Mouse (Mus musculus) frontal cortex, postnatal 10 days (tissue): ENCODE results near the gene Ddx56.
"Not testable (repeated sequence)": the region's sequence is repeated elsewhere in the genome, so short reads cannot be mapped to it uniquely, and the experiment has no call there.

Experiments
- DNase-seq, 2 experiments: peaks; one replicate each; pipeline ENCODE4 v3.0.0; 2022; ENCODE audit warnings: low spot score in 2 of 2, mixed read lengths in 1 of 2

Ddx56 gene

DNA sequence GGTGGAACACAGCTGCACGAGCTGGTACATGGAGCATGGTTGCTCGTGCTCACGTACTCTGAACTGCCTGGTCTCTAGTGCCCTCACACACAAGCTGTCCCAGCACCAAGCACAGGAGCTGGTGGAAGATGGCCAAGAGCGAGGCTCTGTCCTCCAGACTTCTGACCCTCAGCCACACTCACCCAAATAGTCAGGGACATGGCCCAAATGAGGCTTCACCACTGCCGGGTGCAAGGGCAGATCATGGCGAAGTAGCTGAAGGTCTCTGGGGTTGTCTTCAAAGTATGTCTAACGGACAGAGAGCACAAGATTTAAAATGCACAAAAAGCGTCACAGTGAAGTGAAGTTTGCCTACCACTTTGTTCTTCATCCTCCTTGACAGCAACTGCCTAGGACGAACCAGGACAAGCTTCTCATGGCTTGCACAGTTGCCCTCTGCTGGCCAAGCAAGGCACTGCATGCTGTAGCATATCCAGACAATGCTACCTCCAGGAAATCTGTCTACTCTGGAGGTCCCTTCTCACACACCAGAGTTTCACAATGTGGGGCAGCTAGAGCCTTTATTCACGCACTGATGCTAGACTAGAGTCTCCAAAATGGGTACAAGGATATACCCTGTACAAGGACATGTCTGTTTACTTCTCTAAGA, 6.0 kb downstream of the Ddx56 start:
- peak in 1 of 2 experiments; percentile 71 for DNase-seq

DNA sequence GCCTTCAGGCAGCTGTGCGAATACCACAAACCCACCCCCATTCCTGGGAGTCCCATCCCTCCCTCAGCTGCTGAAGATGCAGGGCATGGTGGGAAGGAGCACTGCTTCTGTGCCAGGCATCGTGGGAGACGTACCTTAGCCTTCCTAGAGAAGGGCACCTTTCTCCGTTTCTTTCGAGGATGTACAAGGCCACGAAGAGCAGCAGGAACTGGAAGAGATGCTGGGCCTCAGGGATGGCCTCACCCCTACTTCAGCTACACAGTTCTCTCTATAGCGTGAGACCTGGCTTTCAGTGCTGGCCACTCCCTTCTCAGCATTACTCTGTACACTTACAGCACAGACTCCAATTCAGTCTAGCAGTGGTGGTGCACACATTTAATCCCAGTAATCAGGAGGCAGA, 8.2 kb downstream of the Ddx56 start:
- no peak for DNase-seq

DNA sequence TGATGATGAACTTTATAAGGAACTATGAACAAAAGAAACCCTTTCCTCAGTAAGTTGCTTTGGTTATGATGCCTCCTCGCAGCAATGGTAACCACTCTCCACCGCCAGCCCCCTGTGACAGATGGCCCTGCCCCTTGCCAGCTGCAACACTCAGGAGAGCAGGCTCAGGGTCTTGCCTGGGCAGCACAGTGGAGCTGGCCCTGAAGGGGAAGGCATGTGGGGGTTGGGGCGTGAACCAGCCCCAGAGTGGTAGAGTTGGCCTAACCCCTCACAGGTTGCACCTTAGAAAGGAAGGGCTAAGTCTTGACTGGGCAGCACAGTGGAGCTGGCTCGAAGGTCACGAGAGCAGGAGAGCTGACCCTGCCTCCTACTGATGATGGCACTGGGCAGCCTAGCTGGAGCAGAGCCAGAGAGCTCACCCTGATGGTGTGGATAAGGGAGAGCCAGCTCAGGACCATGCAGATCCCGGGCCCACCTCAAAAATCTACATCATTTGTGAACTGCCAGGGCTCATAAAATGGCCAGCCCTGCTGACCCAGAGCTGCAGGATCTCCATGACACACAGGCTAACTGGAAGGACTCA, 11.0 kb downstream of the Ddx56 start:
- no peak for DNase-seq

DNA sequence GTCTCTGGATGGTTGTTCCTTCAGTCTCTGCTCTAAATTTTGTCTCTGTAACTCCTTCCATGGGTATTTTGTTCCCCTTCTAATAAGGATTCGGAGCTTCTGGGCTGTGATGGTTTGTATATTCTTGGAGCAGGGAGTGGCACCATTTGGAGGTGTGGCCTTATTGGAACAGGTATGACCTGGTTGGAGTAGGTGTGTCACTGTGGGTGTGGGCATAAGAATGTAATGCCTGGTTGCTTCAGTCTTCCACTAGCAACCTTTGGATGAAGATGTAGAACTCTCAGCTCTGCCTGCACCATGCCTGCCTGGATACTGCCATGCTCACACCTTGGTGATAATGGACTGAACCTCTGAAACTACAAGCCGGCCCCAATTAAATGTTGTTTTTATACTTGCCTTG, 13.0 kb downstream of the Ddx56 start:
- DNase-seq = not testable (repeated sequence)

DNA sequence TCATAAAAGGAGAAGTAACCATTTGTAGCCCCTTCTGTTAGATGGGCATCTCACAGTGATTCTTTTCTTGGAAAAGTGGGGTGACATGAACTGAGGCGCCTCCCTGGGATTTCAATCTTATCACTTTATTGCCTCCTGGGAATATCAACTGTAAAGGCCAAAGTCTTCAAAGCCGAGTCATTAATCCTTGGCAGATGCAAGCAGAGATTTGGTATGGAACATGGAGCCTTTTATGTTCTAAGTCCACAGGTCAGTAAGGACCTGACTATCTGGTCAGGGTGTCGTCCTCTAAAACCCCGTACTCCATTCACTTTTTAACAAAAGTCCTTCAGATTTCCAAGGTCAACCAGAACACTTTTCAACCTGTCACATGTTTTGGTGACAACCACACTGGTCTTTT, 14.7 kb downstream of the Ddx56 start:
- no peak for DNase-seq

DNA sequence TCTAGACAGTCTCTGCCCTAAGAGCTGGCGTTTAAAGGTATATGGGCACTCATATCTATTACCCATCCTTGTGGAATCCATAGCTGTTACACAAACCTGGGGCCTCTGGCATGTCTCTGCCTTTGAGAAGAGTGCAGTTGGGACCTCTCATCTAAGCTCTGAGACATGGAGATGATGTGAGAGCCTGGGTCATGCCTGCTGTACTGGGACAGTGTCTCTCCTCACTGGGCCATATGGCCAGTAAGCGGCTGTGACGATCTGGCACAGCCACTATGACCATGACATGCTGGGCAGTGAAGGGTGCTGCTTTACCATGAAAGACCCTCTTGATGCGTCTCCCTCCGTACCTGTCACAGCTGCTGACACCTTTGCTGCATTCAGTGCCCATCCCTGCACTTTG, 15.3 kb downstream of the Ddx56 start:
- no peak for DNase-seq

DNA sequence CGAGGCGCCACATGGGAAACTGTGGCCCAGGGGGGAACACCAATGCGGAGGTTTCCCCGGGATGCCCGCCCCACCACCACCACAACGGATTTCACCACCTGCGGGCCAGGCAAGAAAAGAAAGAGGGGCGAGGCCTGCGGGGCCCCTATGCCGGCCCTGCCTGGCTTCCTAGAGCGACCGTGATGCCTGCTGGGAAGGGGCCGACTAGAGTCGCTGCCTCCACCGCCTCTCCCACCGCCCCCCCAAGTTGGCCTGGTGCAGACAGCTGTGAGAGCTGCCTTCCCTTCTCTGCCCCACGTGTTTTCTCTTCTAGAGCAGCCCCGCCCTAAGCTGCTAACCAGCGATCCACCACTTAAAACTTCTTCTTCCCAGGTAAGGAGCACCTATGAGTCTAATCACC, 22.9 kb downstream of the Ddx56 start:
- no peak for DNase-seq

DNA sequence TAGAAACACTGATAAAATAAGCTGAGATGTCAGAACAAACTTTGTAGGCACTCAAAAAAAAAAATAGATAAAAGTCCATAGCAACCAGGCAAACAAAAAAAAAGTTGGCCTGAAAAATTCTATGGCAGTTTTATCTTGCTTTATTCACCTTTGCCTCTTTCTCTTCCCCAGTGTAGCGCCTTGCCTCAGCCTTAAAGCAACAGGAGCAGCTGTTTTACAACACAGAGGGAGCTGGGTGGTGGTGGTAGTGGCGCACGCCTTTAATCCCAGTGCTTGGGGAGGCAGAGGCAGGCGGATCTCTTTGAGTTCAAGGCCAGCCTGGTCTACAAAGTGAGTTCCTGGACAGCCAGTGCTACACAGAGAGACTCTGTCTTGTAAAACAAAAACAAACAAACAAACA, 34.5 kb downstream of the Ddx56 start:
- no peak for DNase-seq

DNA sequence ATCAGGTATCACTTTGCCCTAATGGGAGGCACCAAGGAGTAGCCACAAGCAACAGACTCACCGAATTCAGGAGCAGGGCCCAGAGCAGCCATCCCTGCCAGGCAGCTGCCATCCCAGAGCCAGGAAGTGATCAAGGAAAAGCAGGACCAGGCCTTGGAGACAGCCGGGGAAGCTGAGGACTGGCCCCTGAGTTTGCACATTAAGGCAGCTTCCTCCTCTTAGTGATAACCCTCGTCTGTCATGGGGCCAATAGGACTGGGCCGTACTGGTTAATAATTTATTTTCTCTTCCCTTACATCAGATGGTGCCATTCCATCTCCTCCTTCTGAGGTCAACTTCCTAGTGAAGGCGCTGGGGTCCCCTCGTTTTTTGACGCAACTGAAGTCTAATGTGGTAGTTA, 37.6 kb downstream of the Ddx56 start, which contains the start of gene Npc1l1:
TSS of gene Npc1l1 (minus strand) at position 132 of the 400 bp plus-strand sequence.
- no peak for DNase-seq

DNA sequence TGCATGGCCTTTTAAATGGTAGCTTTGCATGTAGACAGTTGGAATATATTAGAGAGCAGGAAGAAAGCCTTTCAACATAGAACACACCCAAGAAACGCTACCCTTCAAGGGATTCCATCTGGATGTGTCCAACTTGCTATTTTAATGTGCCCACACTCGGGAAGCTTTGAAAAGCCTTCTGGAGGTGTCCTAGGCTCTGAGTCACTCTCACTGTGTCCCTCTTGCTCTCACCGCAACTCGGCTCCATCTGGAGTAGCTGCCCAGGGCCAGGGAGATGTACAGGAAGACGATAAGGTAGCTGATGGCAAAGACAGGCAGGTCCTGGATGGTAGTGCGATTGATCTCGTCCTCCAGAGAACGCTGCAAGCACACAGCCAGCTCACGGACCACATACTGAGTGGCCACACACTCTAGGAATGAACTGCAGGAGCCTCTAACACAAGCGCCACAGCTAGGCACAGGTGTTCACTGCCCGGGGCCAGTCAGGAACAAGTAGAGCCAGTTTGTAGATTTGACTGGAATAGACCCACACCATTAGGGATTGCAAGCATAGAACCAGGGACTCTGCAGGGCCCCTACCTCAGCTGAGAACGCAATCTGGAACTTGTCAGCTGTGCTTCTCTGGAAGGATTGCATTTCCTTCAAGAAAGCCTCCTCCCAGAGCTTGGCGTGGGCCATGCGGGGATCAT, 42.9 kb downstream of the Ddx56 start:
- no peak for DNase-seq

DNA sequence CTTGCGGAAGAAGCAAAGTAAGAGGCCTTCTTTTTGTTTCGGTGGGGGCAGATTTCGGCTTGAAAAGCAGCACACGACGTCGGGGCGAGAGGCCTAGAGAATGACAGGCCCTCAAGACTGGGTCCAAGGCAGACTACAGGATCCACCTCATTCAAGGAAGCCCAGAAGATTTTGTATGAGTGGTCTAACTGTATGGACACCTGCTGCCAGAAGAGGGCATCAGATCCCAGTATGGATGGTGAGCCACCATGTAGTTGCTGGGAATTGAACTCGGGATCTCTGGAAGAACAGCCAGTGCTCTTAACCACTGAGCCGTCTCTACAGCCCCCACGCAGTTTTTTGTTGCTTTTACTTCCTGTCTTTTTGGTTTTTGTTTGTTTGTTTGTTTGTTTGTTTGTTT, 45.4 kb downstream of the Ddx56 start:
- no peak for DNase-seq

DNA sequence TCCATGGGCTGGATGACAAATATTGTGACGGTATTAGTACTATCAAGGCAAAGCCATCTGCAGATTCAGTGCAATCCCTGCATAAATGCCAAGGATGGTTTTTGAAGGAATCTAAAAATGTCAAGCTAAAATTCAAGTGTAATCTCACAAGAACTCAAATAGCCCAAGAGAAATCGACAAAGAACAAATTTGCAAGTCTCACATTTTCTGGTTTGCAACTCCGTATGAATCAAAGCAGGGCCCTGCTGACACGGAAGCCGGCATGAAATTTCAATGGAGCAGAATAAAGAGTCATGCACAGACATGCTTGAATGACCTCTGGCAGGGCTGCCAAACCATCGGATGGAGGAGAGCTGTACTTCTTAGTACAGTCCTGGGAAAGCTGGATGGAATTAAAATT, 47.6 kb downstream of the Ddx56 start:
- DNase-seq = no peak

DNA sequence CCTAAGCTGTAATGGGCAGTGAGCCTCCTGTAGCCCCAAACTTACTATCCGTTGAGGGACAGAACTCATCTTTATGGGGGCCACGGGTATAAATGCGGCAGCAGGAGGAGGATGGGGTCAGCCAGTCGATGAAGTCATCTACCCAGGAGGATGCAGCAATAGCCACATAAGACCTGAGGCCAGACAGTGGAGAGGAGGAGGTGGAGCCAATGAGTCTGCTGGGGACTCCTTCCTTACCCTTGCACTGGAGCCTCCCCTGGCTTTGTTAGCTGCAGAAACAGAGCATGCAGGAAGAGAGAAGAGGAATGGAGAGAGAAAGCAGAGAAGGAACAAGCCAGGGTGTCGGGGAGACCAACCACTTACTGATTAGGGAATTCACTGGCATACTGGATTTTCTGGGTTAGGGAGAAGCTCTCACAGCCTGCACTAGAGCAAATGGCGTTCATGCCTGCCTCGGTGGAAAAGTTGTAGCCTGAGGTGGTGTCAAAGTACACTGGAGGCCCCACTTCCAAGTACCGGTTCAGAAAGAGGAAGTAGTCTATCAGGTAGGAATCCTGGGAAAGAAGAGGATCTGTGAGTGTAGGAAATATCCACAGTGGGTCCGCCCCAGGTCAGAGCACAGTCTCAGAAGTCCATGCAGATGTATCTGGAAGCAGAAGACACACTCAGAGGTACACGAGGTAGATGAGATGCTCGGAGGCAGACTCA, 49.2 kb downstream of the Ddx56 start:
- no peak for DNase-seq

DNA sequence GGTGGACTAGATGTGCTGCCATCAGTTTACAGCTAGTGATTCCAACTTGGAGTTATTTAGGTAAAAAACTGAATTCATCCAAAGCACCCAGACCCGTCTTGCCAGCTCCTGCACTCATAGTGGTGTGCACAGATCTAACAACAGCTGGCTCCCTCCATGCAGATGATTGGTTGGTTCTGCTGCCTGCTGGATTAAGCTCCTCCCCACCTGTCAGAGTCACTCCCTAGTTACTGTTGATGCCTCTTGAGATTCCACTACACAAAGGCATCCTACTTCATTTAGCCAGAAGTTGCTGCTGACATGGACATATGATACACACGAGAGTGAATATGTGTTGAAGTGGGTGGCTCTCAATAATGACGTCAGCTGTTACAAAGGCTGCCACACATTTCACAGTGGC, 50.7 kb downstream of the Ddx56 start:
- no peak for DNase-seq
